Mouse (Mus musculus): ENCODE data around the gene Mepce. TPM values are rescaled to one million over a fixed set of nuclear protein-coding genes. Genes with fewer than 3 reads are reported as not detected.

The Mepce gene
- total and polyA plus RNA-seq, 3 experiments: 32.7 to 43.7 (median 37.3) TPM

DNA sequence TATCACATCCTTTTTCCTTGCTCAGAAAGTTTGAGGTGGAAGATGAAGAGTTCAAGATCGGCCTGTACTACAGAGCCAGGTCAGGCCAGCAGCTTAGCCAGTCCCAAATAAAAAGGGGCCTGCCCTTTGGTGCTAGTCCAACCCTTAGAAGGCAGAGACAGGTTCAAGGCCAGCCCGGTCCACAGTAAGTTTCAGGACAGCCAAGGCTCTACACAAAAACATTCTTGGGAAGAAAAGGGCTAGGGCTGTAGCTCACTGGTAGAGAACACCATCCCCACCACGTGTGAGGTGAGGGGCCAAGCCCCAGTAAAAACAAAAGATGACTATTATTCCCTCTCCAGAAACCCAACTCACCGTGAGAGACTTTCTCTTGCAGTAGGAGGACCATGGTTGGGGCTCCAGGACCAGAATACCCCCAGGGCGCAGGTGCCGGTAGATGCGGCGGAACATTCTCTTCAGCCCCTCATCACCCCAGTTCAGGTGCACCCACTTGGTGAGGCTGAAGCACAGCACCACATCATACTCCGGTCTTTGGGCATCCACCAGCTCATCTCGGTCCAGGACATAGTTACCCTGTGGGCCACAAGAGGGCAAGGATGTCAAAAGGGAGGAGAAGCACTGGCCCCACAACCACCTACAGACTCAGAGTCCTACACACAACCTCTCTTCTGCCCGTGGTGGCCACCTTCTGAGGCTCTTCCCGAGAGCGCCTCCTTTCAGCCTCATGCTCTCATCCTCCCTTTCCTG lies 4.5 kb downstream of the Mepce start:
- in situ Hi-C loops (cut with MboI; ENCODE audit: low pct_ligation_motif_present, low pct_unique_long_range_greater_than_20kb, low sequenced_read_pairs): no loop called here
- peaks cover 39% of the 10 kb centered on the region for H3K79me2 ChIP-seq (replicated peaks; ENCODE audit: control insufficient read depth, extremely low read depth, insufficient read depth, poor library complexity, severe bottlenecking)
- peaks cover 35 to 55% of the 10 kb centered on the region in 2 experiments for H3K36me3 ChIP-seq (replicated peaks in 1 of 2; ENCODE audit: control insufficient read depth in 1 of 2, insufficient read depth in 1 of 2, low read length in 1 of 2)
- H3K4me3 ChIP-seq (replicated peaks in 1 of 3; ENCODE audit: low read depth in 2 of 3, low read length in 2 of 3, poor library complexity in 1 of 3): no peak overlapping the region
- DNase-seq (ENCODE audit: extremely low read depth): no peak
- 0 out of 2 replicates have a peak overlapping the region, but pooled peaks have one; percentile 61 for H3K4me2 ChIP-seq (ENCODE audit: insufficient read depth, low read depth, poor library complexity, severe bottlenecking)
- no peak overlapping the region for H3K9ac ChIP-seq (ENCODE audit: insufficient read depth, low read depth)
- H3K27ac ChIP-seq (ENCODE audit: insufficient read depth, low read depth): no peak overlapping the region
- dilution Hi-C loops (cut with MboI; ENCODE audit: extremely low pct_ligation_motif_present, extremely low pct_unique_long_range_greater_than_20kb, low sequenced_read_pairs): no loop called here
- H3K9me3 ChIP-seq (replicated peaks; ENCODE audit: low read length): peaks cover under 1% of the 10 kb centered on the region
- TF ChIP-seq ETS1 (conservative IDR thresholded peaks at IDR 0.05; ENCODE audit: low read depth, low read length): no peak
- TF ChIP-seq MAX (IDR thresholded peaks at IDR 0.05; ENCODE audit: low read length): no peak
- TF ChIP-seq NELFE (IDR thresholded peaks at IDR 0.05; ENCODE audit: low read depth, low read length): no peak
- TF ChIP-seq MAZ (IDR thresholded peaks at IDR 0.05; ENCODE audit: low read depth, low read length): no peak
- peaks cover 19 to 59% of the 10 kb centered on the region in 2 experiments for H3K4me1 ChIP-seq (ENCODE audit: control insufficient read depth in 1 of 2, insufficient read depth in 2 of 2)
- no peaks in the 10 kb centered on the region for H3K27me3 ChIP-seq (replicated peaks)

- dilution Hi-C loops (cut with MboI; ENCODE audit: extremely low pct_ligation_motif_present, extremely low pct_unique_long_range_greater_than_20kb, low sequenced_read_pairs): no loop called here
Measured at GRCm38 (mm10) chr5:137781661-137782060, 5.8 kb downstream of the Mepce start.

More at GRCm38 (mm10) chr5:137781661-137782060, 5.8 kb downstream of the Mepce start:
- no peak for DNase-seq (ENCODE audit: extremely low read depth)
- peaks cover 35 to 55% of the 10 kb centered on the region in 2 experiments for H3K36me3 ChIP-seq (replicated peaks in 1 of 2; ENCODE audit: control insufficient read depth in 1 of 2, insufficient read depth in 1 of 2, low read length in 1 of 2)
- no peak overlapping the region for H3K27ac ChIP-seq (ENCODE audit: insufficient read depth, low read depth)
- no peak overlapping the region for H3K9ac ChIP-seq (ENCODE audit: insufficient read depth, low read depth)
- H3K9me3 ChIP-seq (replicated peaks; ENCODE audit: low read length): no peaks in the 10 kb centered on the region
- H3K4me1 ChIP-seq (ENCODE audit: control insufficient read depth in 1 of 2, insufficient read depth in 2 of 2): peaks cover 20 to 67% of the 10 kb centered on the region in 2 experiments
- TF ChIP-seq TCF12 (IDR thresholded peaks at IDR 0.05; ENCODE audit: low read depth, low read length) (no peak), CTCF (conservative IDR thresholded peaks at IDR 0.05 in 1 of 2, IDR thresholded peaks at IDR 0.05 in 1 of 2; ENCODE audit: low read depth in 2 of 2, low read length in 2 of 2) (no peak), ZC3H11A (IDR thresholded peaks at IDR 0.05; ENCODE audit: low read depth, low read length) (no peak), GABPA (IDR thresholded peaks at IDR 0.05; ENCODE audit: insufficient replicate concordance, low read depth, low read length) (no peak), ELF1 (IDR thresholded peaks at IDR 0.05; ENCODE audit: low read depth, low read length) (no peak), ETS1 (conservative IDR thresholded peaks at IDR 0.05; ENCODE audit: low read depth, low read length) (no peak), BHLHE40 (IDR thresholded peaks at IDR 0.05; ENCODE audit: low read depth, low read length) (no peak), ZNF384 (IDR thresholded peaks at IDR 0.05; ENCODE audit: low read depth, low read length) (no peak), JUN (IDR thresholded peaks at IDR 0.05; ENCODE audit: insufficient read depth, low read depth, low read length) (no peak), RAD21 (IDR thresholded peaks at IDR 0.05; ENCODE audit: low read depth, low read length) (no peak), TBP (conservative IDR thresholded peaks at IDR 0.05; ENCODE audit: low read depth, low read length) (no peak), UBTF (IDR thresholded peaks at IDR 0.05; ENCODE audit: low read depth, low read length) (no peak), MAX (IDR thresholded peaks at IDR 0.05; ENCODE audit: low read length) (no peak), SMC3 (IDR thresholded peaks at IDR 0.05; ENCODE audit: low read depth, low read length) (no peak), JUND (conservative IDR thresholded peaks at IDR 0.05; ENCODE audit: low read depth, low read length) (no peak), POLR2A (IDR thresholded peaks at IDR 0.05; ENCODE audit: low read depth, low read length) (no peak), EP300 (IDR thresholded peaks at IDR 0.05; ENCODE audit: low read length) (no peak), MAFK (IDR thresholded peaks at IDR 0.05; ENCODE audit: insufficient replicate concordance, low read length) (no peak), USF1 (IDR thresholded peaks at IDR 0.05; ENCODE audit: low read depth, low read length) (no peak)
- in situ Hi-C loops (cut with MboI; ENCODE audit: low pct_ligation_motif_present, low pct_unique_long_range_greater_than_20kb, low sequenced_read_pairs): no loop called here
- no peaks in the 10 kb centered on the region for H3K27me3 ChIP-seq (replicated peaks)
- peaks cover 39% of the 10 kb centered on the region for H3K79me2 ChIP-seq (replicated peaks; ENCODE audit: control insufficient read depth, extremely low read depth, insufficient read depth, poor library complexity, severe bottlenecking)
- no peak overlapping the region for H3K4me3 ChIP-seq (replicated peaks in 1 of 3; ENCODE audit: low read depth in 2 of 3, low read length in 2 of 3, poor library complexity in 1 of 3)
- H3K4me2 ChIP-seq (ENCODE audit: insufficient read depth, low read depth, poor library complexity, severe bottlenecking): no peak overlapping the region

All from CH12.LX (cell line).